Mouse (Mus musculus) E14TG2a.4 (cell line): ENCODE measurements around the gene Akap2.

Experiments
- CTCF ChIP-seq: conservative IDR thresholded peaks from 2 replicates; pipeline ENCODE4 v1.5.1; 2014; ENCODE audit warnings: low read length
- NANOG ChIP-seq: IDR thresholded peaks from 2 replicates; pipeline ENCODE4 v1.6.1; 2014; ENCODE audit warnings: borderline replicate concordance, low read length, mixed read lengths

DNA sequence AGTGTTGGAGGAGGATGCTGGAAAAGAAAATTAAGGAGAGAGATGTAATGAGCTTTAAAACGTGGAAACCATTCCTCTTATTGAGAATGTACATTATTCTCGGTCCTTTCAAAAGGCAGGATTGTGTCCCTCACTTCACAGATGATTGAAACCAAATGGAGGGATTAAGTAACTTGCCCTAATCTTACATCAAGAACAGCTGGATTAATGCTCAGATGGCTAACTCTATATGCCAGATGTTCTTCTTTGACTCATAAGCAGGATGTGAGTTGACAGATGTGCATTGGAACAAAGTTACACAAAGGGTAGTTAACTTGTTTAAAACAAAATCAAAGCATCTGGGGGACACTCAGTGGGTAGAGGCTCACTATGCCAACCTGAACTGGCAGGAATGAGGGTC is 189.3 kb downstream of the Akap2 start:
- TF ChIP-seq CTCF (no peak), NANOG (no peak)
